Mouse (Mus musculus): ENCODE measurements around the gene Tgfa.

Gene Tgfa

DNA sequence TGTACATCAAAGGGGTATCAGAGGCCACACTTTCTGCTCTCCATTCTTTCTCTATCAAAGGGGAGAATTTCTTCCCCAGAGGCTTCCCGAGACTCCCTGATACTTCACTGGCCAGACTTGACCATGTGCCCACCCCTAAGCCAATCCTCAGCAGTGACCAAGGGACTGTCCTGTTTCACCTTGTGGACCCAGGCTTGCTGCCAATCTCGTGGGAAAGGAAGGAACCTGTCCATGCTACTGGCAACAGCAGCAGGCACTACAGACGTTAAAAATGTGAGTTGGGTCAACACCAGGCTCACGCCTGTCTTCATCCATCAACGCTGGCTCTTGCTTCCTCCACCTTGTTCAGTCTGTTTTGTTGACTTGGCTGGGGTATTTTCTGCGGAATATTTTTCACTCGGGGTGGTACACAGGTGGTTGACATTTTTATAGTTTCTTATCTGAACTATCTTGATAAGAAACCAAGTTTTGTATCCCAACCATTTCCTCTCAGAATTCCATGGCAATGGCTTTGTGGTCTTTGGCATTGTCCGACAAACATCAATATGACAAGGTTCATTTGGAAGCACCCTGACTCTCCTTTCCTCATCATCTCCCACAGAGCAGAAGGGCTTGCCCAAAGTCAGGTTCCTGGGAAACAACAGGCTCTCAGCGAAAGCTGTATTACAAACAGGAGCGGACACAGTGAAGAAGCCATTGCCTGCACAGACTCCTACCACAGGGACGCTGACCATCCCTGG, 6.1 kb upstream of the Tgfa start:
- no peak for DNase-seq

DNA sequence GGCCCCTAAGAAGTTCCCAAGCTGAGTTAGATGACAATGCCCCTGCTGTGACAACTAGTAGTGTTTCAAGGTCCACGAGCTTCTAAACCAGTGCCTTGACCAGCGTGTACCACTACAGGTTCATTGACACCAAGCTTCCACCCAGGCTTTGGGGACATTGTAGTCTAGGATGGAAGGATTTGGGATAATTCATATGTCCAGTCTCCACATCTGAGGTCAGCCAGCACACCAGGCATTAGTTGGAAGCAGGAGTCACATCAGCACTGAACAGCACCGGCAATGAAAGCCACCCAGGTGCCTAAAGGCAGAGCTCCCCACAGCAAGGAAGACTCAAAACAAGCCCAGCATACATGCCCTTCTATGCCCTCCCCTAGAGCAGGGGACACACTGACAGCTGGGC, 4.4 kb upstream of the Tgfa start:
- DNase-seq, result no peak

DNA sequence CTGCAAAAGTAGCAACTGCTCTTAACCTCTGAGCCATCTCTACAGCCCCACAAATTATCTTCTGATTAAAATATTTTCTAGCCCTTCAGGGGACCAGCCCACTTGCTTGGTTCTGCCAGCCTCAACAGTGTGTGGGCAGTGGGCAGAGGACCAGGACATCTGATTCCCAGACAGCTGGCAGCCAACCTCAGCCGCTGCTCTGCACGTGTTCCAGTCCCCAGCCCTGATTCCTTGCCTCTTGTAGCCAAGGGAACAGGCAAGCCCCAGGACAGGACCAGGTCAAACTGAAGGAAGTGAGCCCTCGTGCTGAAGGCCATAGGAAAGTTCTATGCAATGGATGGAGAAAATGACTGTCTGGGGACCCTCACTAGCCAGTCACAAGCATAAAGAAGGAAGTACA, 2.0 kb upstream of the Tgfa start:
- no peak for DNase-seq

DNA sequence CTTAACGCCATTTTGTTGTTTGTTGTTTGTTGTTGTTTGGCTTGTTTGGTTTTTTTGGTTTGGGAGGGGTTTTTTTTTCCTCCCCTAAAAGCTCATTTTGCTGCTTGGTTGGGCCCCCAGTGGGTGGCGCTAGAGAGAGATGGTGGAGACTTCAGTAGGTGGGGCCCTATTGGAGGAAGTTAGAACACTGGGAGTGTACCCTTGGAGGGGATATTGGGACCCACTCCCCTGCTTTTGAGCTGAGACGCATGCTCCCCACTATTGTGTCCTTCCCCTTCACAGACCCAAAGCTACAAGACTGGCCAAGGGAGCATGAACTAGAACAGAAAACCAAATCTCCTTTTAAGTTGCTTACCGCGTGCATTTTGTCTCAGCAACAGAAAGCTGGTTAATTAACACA, 1.1 kb upstream of the Tgfa start:
- peak; percentile 66 to 69 for DNase-seq

DNA sequence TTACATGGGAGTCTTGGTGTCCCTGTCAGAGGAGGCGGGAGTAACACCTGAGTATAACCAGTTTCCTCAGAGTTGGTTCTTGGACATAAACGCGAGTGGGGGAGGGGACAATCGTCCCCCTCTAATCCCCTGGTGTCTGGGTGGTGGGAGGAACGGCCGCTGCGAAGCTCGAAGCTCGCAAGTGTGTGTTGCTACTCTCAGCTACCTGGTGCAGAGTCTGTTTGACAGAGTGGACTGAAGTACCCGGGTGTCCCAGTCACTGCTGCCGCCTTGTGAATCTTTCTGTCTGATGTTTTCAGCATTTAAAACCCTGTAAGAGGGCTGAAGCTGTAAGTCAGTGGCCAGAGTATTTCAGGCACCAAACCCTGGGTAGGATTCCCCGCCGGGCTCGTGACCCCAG, 1.0 kb downstream of the Tgfa start:
- DNase-seq, result no peak

GRCm38 (mm10) chr6:86197150-86197862, 2.3 kb downstream of the Tgfa start:
- DNase-seq, result no peak

DNA sequence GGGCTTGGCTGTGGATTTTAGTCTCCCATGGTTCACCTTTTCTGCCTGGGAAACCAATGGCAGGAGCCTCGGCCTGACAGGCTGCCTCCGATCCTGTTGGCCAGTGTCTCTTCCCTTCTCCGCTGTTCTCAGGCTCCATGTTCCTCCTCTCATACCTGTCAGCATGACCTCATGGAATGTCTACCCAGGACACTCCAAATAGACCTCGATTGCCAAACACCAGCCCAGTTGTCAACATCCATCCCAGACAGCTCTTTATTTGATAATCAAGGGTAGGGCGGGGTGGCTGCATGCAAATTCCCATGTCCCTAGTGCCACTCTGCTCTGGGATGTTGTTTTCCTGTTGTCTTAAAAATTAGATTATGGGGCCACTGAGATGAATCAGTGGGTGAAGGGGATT, 5.9 kb downstream of the Tgfa start:
- DNase-seq, result no peak

GRCm38 (mm10) chr6:86203101-86203500, 8.1 kb downstream of the Tgfa start:
- no peak for DNase-seq

GRCm38 (mm10) chr6:86206014-86206413, 11.0 kb downstream of the Tgfa start:
- no peak for DNase-seq

GRCm38 (mm10) chr6:86206985-86207384, 12.0 kb downstream of the Tgfa start:
- peak; percentile 4 to 12 for DNase-seq

- no peak for DNase-seq
Observed at GRCm38 (mm10) chr6:86209133-86210016, 14.4 kb downstream of the Tgfa start.

DNA sequence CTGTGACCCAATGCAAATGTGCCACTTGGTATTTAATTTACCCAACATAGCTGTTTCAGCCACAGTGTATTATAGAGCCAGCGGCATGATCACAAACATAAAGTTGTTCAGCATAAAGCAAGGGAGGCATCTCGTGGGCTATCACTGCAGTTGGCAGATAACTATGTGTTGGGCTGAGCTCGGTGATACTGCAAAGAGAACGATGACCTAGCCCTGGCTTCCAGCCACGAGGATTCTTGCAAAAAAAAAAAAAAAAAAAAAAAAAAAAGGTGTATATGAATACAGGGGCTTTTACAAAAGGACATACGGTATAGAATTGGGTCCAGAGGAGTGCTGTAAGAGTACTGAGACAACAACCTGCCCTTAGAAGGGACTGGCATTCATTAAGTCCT, 15.0 kb downstream of the Tgfa start:
- no peak for DNase-seq

GRCm38 (mm10) chr6:86210619-86211018, 15.6 kb downstream of the Tgfa start:
- DNase-seq, result no peak

- DNase-seq, result no peak
Observed at GRCm38 (mm10) chr6:86211081-86211763, 16.2 kb downstream of the Tgfa start.

GRCm38 (mm10) chr6:86212871-86213640, 18.0 kb downstream of the Tgfa start:
- DNase-seq, result no peak

GRCm38 (mm10) chr6:86218066-86218465, 23.0 kb downstream of the Tgfa start:
- DNase-seq, result no peak

- no peak for DNase-seq
Observed at GRCm38 (mm10) chr6:86218739-86219138, 23.7 kb downstream of the Tgfa start.

DNA sequence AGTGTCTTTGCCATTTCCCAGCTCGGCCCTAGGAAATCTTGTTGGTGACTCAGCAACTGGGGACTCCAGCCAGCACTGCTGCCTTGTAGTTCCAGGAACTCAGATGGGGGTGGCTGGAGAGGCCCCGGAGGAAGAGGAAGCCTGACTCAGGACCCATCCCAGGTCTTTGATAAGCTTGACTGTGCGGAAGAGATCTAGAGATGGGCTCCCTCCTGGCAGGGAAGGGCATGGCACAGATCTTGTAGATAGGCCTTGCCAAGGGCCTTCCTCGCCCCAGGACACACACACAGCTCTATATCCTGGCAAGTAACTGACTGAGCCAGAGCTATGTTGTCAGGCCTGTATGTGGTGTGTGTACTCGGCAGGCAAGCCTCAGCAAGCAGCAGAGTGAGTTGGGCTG, 24.5 kb downstream of the Tgfa start:
- DNase-seq, result no peak

- no peak for DNase-seq
Observed at GRCm38 (mm10) chr6:86220171-86220570, 25.1 kb downstream of the Tgfa start.

GRCm38 (mm10) chr6:86222381-86222780, 27.4 kb downstream of the Tgfa start:
- DNase-seq, result no peak

DNA sequence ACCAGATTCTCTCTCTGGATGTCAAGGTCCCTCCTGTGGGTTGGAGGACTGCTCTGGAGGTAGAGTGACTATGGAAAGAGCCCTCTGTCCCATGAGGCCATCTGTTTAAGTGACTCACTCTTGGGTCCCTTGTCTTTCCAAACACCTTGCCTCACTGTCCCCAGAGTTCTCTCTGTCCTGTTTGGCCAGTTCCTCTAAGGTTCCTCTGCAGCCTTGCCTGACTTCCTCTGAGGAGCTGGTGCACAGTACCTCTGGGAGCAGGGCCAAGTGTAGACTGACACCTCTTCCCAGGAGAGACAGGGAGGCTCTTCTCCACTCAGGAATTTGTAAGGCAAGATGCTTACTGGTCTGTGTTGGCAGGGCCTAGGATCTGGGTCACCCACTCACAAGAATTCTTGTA, 30.6 kb downstream of the Tgfa start:
- DNase-seq, result no peak

GRCm38 (mm10) chr6:86232367-86232766, 37.3 kb downstream of the Tgfa start:
- no peak for DNase-seq

All from B cell, adult 2 months (primary cell).